Mouse (Mus musculus) Patski (cell line): Measurements from ENCODE around the gene Snapc1. TPM values are rescaled to one million over a fixed set of nuclear protein-coding genes. Genes with fewer than 3 reads are reported as not detected.

Experiments used
- ATAC-seq: fragments of 100-300 bp; one replicate; pipeline ENCODE4 v1.8.0; 2021
- CTCF ChIA-PET: fragments of 350-600 bp; sonication (Branson Sonifier 250); formaldehyde crosslinking; loops from one replicate; lab custom pipeline; 2022; ENCODE audit warnings: inconsistent platforms; lab: Charles Lee
- POLR2A ChIA-PET: fragments of 350-600 bp; sonication (Branson Sonifier 250); formaldehyde crosslinking; loops from one replicate; lab custom pipeline; 2022; ENCODE audit warnings: antibody characterized with exemption, inconsistent platforms; lab: Charles Lee
- DNase-seq: peaks from one replicate; pipeline ENCODE4 v3.0.0-alpha.2; 2011; ENCODE audit warnings: low read depth, low spot score
- H3K27me3 ChIP-seq: fragments of 371-371 bp; one replicate; pipeline ENCODE4 v1.5.1; 2021
- CTCF ChIP-seq: fragments of 100-300 bp; IDR thresholded peaks from one replicate; pipeline ENCODE4 v1.5.1; 2021
- in situ Hi-C: fragments of 300-500 bp; cut with MboI; formaldehyde crosslinking; loops from 3 replicates; pipeline ENCODE4 v1.11.1; 2018; ENCODE audit warnings: low pct_unique_long_range_greater_than_20kb, mixed read lengths
- polyA plus RNA-seq: library from polyadenylated mRNA; unstranded; gene quantifications from one replicate; pipeline ENCODE4 v1.2.3, GENCODE M21; 2021

Gene Snapc1
- polyA plus RNA-seq, 1 experiment from 2014 or later = 16.5 TPM

- POLR2A ChIA-PET = no interaction called here
- H3K27me3 ChIP-seq = peaks cover 21% of the 10 kb centered on the region
- in situ Hi-C loops = no loop called here
- TF ChIP-seq CTCF = peak; percentile 8
- no peak for DNase-seq
- CTCF ChIA-PET = interaction anchor here (0.8 kb wide), 1 partner anchor 15 kb away, joined by 3 read pairs; no protein-coding TSS in a partner anchor
- ATAC-seq = no peak
Observed at GRCm38 (mm10) chr12:74024912-74025311, 60.6 kb downstream of the Snapc1 start.

Other genes starting within 250 kb of the Snapc1 start
- gene Hif1a, start 63.1 kb upstream of the Snapc1 start, polyA plus RNA-seq = 253 TPM
- 8.7 TPM for gene Gm49321, start 26.8 kb upstream of the Snapc1 start, polyA plus RNA-seq
- gene Syt16, start 33.2 kb downstream of the Snapc1 start, polyA plus RNA-seq = not detected